Mouse (Mus musculus): ENCODE measurements around the gene Opa1. TPM values are rescaled to one million over a fixed set of nuclear protein-coding genes. Genes with fewer than 3 reads are reported as not detected.

Opa1 gene
- polyA plus RNA-seq, 1 experiment from 2014 or later: 30.3 TPM

Other genes starting within 250 kb of the Opa1 start
- 0.29 and 0.46 TPM in 2 replicates for gene Atp13a5, start 200.6 kb upstream of the Opa1 start, polyA plus RNA-seq (2015; fragmentation: Nextera tagmentation; extraction: Ambion mirVana)
- not detected in 2 replicates for gene Atp13a4, start 34.5 kb upstream of the Opa1 start, polyA plus RNA-seq (2015; fragmentation: Nextera tagmentation; extraction: Ambion mirVana)